In the genomic region with DNA sequence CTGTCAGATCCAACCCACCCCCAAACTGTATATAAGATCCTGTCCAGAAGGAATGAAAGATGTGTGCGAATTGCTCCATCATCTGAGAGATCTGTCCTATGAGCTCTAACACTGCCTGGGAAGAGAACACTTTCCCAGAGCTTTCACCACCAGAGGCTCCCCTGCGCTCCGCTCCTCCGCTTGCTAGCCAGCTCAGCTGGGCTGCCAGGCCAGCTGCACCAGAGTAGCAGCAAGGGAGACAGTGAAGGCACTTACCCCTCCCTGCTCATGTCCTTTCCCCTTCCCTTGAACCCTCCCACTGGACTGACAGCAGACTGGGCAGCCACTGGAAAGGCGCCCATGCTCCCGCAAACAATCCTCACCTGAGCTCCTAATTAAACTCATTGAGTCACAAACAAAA, we compare ENCODE assay signal across 17 mouse cellular contexts. TPM values are rescaled to one million over a fixed set of nuclear protein-coding genes. Genes with fewer than 3 reads are reported as not detected.
DNase-seq lines count a peak whose midpoint lies in the region; ATAC-seq and TF ChIP-seq lines count a peak whose summit lies in the region.
"Had no signal": no experiment of that assay in that cellular context is flagged by ENCODE, and none has a peak within 500 bp of the region (broad histone marks: within the 10 kb centered on the region; RNA-seq: fewer than 3 reads in every experiment).

No protein-coding gene starts in this region.

- H3K27ac ChIP-seq in embryonic facial prominence, embryonic 14.5 days (replicated peaks; ENCODE audit: low read depth, low read length): no peak overlapping the region
- no peak overlapping the region for H3K27ac ChIP-seq in embryonic facial prominence, embryonic 10.5 days (replicated peaks)
- no peak overlapping the region for H3K27ac ChIP-seq in hindbrain, postnatal 0 days
- H3K27ac ChIP-seq in hindbrain, embryonic 12.5 days: no peak overlapping the region
- no peak overlapping the region for H3K27ac ChIP-seq in left cerebral cortex, adult 2 months
- H3K27ac ChIP-seq in intestine, postnatal 0 days (ENCODE audit: low read depth, low read length): no peak overlapping the region
- H3K27ac ChIP-seq: heart, adult 2 months; hindbrain, embryonic 13.5 days had no signal

- no peak for DNase-seq in embryonic facial prominence, embryonic 14.5 days (ENCODE audit: low spot score)
- DNase-seq in embryonic facial prominence, embryonic 10.5 days (ENCODE audit: low spot score): no peak
- DNase-seq in hindbrain, postnatal 0 days (ENCODE audit: low spot score): no peak
- DNase-seq in left cerebral cortex, adult 2 months (ENCODE audit: extremely low spot score in 1 of 2, low spot score in 2 of 2): no peak
- no peak for DNase-seq in left cerebral cortex, adult 11 months (ENCODE audit: low spot score)
- no peak for DNase-seq in spleen, postnatal 14 days (ENCODE audit: low spot score in 2 of 2)
- DNase-seq: adrenal gland, adult 2 months; cerebellum, adult 11 months; cerebellum, postnatal 36 days; heart, adult 2 months; kidney, adult 11 months; lung, postnatal 14 days; right cerebral cortex, postnatal 25 days had no signal

- 31% methylated on average over 6 of the region's 6 CpGs for WGBS in embryonic facial prominence, embryonic 14.5 days
- WGBS in embryonic facial prominence, embryonic 10.5 days: 34% methylated on average over 6 of the region's 6 CpGs
- WGBS in hindbrain, postnatal 0 days: 31% methylated on average over 6 of the region's 6 CpGs
- 36% methylated on average over 6 of the region's 6 CpGs for WGBS in hindbrain, embryonic 12.5 days
- WGBS in intestine, postnatal 0 days: 49% methylated on average over 6 of the region's 6 CpGs

- ATAC-seq in embryonic facial prominence, embryonic 14.5 days (ENCODE audit: low read depth): peak; percentile 62; the same call in 1 of the 2 replicates
- no peak for ATAC-seq in hindbrain, postnatal 0 days
- no peak for ATAC-seq in hindbrain, embryonic 12.5 days (ENCODE audit: low FRiP score)
- no peak for ATAC-seq in intestine, postnatal 0 days

- TF ChIP-seq CTCF in hindbrain, postnatal 0 days (IDR thresholded peaks at IDR 0.05; ENCODE audit: low read depth): peak; percentile 38; the same call in 1 of the 2 replicates
- peak; percentile 24; the same call in 1 of the 2 replicates for TF ChIP-seq CTCF in left cerebral cortex, adult 2 months (IDR thresholded peaks at IDR 0.05)
- TF ChIP-seq CTCF in intestine, postnatal 0 days (IDR thresholded peaks at IDR 0.05; ENCODE audit: low read depth): peak; percentile 31

- H3K4me3 ChIP-seq in embryonic facial prominence, embryonic 14.5 days (ENCODE audit: low read depth, low read length): no peak overlapping the region
- no peak overlapping the region for H3K4me3 ChIP-seq in embryonic facial prominence, embryonic 10.5 days
- no peak overlapping the region for H3K4me3 ChIP-seq in hindbrain, postnatal 0 days (ENCODE audit: low read length)
- no peak overlapping the region for H3K4me3 ChIP-seq in hindbrain, embryonic 12.5 days
- no peak overlapping the region for H3K4me3 ChIP-seq in left cerebral cortex, adult 2 months
- no peak overlapping the region for H3K4me3 ChIP-seq in intestine, postnatal 0 days (ENCODE audit: low read depth, low read length)
- H3K4me3 ChIP-seq: heart, adult 2 months; hindbrain, embryonic 13.5 days had no signal

- H3K36me3 ChIP-seq in embryonic facial prominence, embryonic 14.5 days (ENCODE audit: control insufficient read depth, insufficient read depth, low read length): no peaks in the 10 kb centered on the region
- no peaks in the 10 kb centered on the region for H3K36me3 ChIP-seq in embryonic facial prominence, embryonic 10.5 days (replicated peaks)
- no peaks in the 10 kb centered on the region for H3K36me3 ChIP-seq in hindbrain, postnatal 0 days (ENCODE audit: insufficient read depth, low read length)
- H3K36me3 ChIP-seq in hindbrain, embryonic 12.5 days: no peaks in the 10 kb centered on the region
- no peaks in the 10 kb centered on the region for H3K36me3 ChIP-seq in intestine, postnatal 0 days (ENCODE audit: control insufficient read depth, insufficient read depth)
- H3K36me3 ChIP-seq: hindbrain, embryonic 13.5 days had no signal

- H3K4me2 ChIP-seq in embryonic facial prominence, embryonic 14.5 days (ENCODE audit: low read depth, low read length): no peak overlapping the region
- no peak overlapping the region for H3K4me2 ChIP-seq in hindbrain, postnatal 0 days (ENCODE audit: low read depth, low read length)
- no peak overlapping the region for H3K4me2 ChIP-seq in hindbrain, embryonic 12.5 days (replicated peaks)
- no peak overlapping the region for H3K4me2 ChIP-seq in intestine, postnatal 0 days (replicated peaks; ENCODE audit: low read depth)
- H3K4me2 ChIP-seq: hindbrain, embryonic 13.5 days had no signal

- no peaks in the 10 kb centered on the region for H3K27me3 ChIP-seq in embryonic facial prominence, embryonic 14.5 days (replicated peaks; ENCODE audit: control insufficient read depth, insufficient read depth, low read length)
- no peaks in the 10 kb centered on the region for H3K27me3 ChIP-seq in embryonic facial prominence, embryonic 10.5 days (replicated peaks; ENCODE audit: low read depth, poor library complexity, severe bottlenecking)
- no peaks in the 10 kb centered on the region for H3K27me3 ChIP-seq in hindbrain, postnatal 0 days (ENCODE audit: insufficient read depth, low read length)
- no peaks in the 10 kb centered on the region for H3K27me3 ChIP-seq in hindbrain, embryonic 12.5 days
- no peaks in the 10 kb centered on the region for H3K27me3 ChIP-seq in intestine, postnatal 0 days (replicated peaks; ENCODE audit: control insufficient read depth, insufficient read depth, low read length)
- H3K27me3 ChIP-seq: hindbrain, embryonic 13.5 days had no signal

- H3K4me1 ChIP-seq in embryonic facial prominence, embryonic 14.5 days (ENCODE audit: control insufficient read depth, insufficient read depth, low read length): no peaks in the 10 kb centered on the region
- H3K4me1 ChIP-seq in embryonic facial prominence, embryonic 10.5 days: peaks cover 2% of the 10 kb centered on the region; the same call in 1 of the 2 replicates
- no peaks in the 10 kb centered on the region for H3K4me1 ChIP-seq in hindbrain, postnatal 0 days (ENCODE audit: insufficient read depth, low read length)
- no peaks in the 10 kb centered on the region; the same call in 1 of the 2 replicates for H3K4me1 ChIP-seq in hindbrain, embryonic 12.5 days
- H3K4me1 ChIP-seq in intestine, postnatal 0 days (replicated peaks; ENCODE audit: control insufficient read depth, insufficient read depth, low read length): no peaks in the 10 kb centered on the region

- H3K9me3 ChIP-seq in embryonic facial prominence, embryonic 14.5 days (ENCODE audit: control insufficient read depth, low read length): no peaks in the 10 kb centered on the region
- H3K9me3 ChIP-seq in embryonic facial prominence, embryonic 10.5 days: no peaks in the 10 kb centered on the region
- H3K9me3 ChIP-seq in hindbrain, postnatal 0 days (ENCODE audit: low read length): no peaks in the 10 kb centered on the region
- H3K9me3 ChIP-seq in hindbrain, embryonic 12.5 days (replicated peaks): no peaks in the 10 kb centered on the region
- no peaks in the 10 kb centered on the region for H3K9me3 ChIP-seq in intestine, postnatal 0 days (ENCODE audit: control insufficient read depth)
- H3K9me3 ChIP-seq: hindbrain, embryonic 13.5 days had no signal

- intact Hi-C loops in left cerebral cortex, adult 2 months (cut with DNase I): no loop called here

- no peak overlapping the region for H3K9ac ChIP-seq in embryonic facial prominence, embryonic 14.5 days (ENCODE audit: low read depth, low read length)
- no peak overlapping the region for H3K9ac ChIP-seq in hindbrain, postnatal 0 days (replicated peaks; ENCODE audit: low read length)
- no peak overlapping the region for H3K9ac ChIP-seq in hindbrain, embryonic 12.5 days
- no peak overlapping the region for H3K9ac ChIP-seq in intestine, postnatal 0 days (ENCODE audit: low read depth, low read length)
- H3K9ac ChIP-seq: hindbrain, embryonic 13.5 days had no signal

RNA-seq across cellular contexts. Expression of a gene that starts 6.3 kb away (rescaled TPM):
- polyA plus RNA-seq in embryonic facial prominence, embryonic 14.5 days (2014; fragmentation: Nextera tagmentation; extraction: Ambion mirVana): 57.5 and 60.1 TPM in 2 replicates
- polyA plus RNA-seq in embryonic facial prominence, embryonic 10.5 days (2016; fragmentation: Nextera tagmentation; extraction: Ambion mirVana): 59.7 and 60.9 TPM in 2 replicates
- total RNA-seq in hindbrain, postnatal 0 days (2014; rRNA removed): 58.8 and 80.5 TPM in 2 replicates
- polyA plus RNA-seq in hindbrain, postnatal 0 days (2015; fragmentation: Nextera tagmentation; extraction: Ambion mirVana): 53.9 and 58.8 TPM in 2 replicates
- polyA plus RNA-seq in hindbrain, embryonic 12.5 days (2016; fragmentation: Nextera tagmentation; extraction: Ambion mirVana): 56.4 and 60.9 TPM in 2 replicates
- total RNA-seq in left cerebral cortex, adult 2 months (2021): 10 to 100 TPM; 92.7 to 99.7 TPM
- polyA plus RNA-seq in intestine, postnatal 0 days (2015; fragmentation: Nextera tagmentation; extraction: Ambion mirVana): 40.3 and 46.4 TPM in 2 replicates

RNA-seq across cellular contexts. Expression of a gene that starts 23.3 kb away (rescaled TPM):
- 0.35 and 0.45 TPM in 2 replicates for polyA plus RNA-seq in embryonic facial prominence, embryonic 14.5 days (2014; fragmentation: Nextera tagmentation; extraction: Ambion mirVana)
- 0.06 and 0.09 TPM in 2 replicates for polyA plus RNA-seq in embryonic facial prominence, embryonic 10.5 days (2016; fragmentation: Nextera tagmentation; extraction: Ambion mirVana)
- 2.4 and 2.5 TPM in 2 replicates for total RNA-seq in hindbrain, postnatal 0 days (2014; rRNA removed)
- 2.5 and 2.8 TPM in 2 replicates for polyA plus RNA-seq in hindbrain, postnatal 0 days (2015; fragmentation: Nextera tagmentation; extraction: Ambion mirVana)
- polyA plus RNA-seq in hindbrain, embryonic 12.5 days (2016; fragmentation: Nextera tagmentation; extraction: Ambion mirVana): 0.13 and 0.14 TPM in 2 replicates
- 1 to 10 TPM; 7.2 to 8.0 TPM for total RNA-seq in left cerebral cortex, adult 2 months (2021)
- 0.26 TPM in 2 replicates for polyA plus RNA-seq in intestine, postnatal 0 days (2015; fragmentation: Nextera tagmentation; extraction: Ambion mirVana)
- total RNA-seq: MEL had no signal
